Mouse (Mus musculus) retina, postnatal 7 days (tissue): ENCODE data around the gene Sesn1.
"Not testable (repeated sequence)": the region's sequence is repeated elsewhere in the genome, so short reads cannot be mapped to it uniquely, and the experiment has no call there.

ENCODE experiments used
- DNase-seq: peaks from one replicate; pipeline ENCODE4 v3.0.0-alpha.2; 2012; ENCODE audit warnings: low read depth, low spot score

The Sesn1 gene

DNA sequence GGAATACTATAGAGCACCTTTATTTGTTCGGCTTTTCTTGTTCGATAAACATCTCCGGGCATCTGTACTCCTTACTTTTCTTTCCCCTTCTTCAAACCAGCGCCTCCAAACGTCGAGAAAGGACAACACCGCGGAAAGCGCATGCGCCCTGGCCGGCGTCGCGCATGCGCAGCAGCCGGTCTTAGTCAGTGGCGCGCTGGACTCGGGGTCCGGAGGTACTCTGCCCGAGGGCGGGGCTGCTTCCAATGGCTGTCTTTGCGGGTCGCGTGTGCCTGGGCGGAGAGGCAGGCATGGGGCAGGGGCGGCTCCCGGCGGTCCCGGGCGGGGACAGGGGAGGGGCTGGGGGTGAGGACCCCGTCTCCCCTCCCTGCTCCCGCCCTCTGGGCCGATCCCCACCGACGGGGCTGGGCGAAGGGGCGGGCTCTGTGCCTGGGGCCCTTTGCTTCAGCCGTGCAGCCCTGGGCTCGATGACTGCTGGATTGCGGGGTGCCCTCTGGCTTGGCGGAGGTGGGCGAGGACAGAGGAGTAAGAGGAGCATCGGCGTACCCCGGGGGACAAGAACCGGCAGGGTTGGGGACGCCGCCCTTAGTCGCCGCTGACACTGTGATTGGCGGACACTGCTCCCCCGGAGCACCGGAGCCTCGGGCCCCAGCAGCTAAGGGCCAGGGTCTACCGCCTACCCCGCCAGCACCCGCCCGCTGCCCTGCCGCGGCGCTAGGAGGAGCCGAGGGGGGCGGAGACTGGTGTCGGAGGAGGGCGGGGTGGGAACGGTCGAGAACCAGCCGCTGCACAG is at the start of gene Sesn1, which contains the start of gene Cep57l1:
TSS of gene Sesn1 (plus strand) at position 165 of the 793 bp plus-strand sequence.
TSS of gene Cep57l1 (minus strand) at position 101 of the 793 bp plus-strand sequence.
- DNase-seq = peak; percentile 87

DNA sequence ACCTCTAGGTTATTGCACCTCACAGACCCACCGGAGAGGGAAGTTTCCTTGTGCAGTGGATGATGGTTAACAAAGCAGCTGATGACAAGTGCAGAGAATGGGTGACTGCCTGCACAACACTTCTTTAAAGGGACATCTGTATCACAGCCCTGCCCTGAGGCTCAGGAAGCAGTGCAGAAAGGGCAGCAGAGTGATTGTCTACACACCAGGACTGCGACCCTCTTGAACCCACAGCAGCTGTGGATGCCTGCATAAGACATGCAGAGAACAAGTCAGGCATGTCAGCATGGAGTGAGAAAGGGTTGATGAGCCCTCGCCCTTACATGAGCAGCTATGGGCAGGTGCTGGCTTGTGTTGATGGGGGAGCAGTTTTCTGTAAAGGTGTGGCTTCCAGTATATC is 48.9 kb upstream of the Sesn1 start:
- DNase-seq = no peak

DNA sequence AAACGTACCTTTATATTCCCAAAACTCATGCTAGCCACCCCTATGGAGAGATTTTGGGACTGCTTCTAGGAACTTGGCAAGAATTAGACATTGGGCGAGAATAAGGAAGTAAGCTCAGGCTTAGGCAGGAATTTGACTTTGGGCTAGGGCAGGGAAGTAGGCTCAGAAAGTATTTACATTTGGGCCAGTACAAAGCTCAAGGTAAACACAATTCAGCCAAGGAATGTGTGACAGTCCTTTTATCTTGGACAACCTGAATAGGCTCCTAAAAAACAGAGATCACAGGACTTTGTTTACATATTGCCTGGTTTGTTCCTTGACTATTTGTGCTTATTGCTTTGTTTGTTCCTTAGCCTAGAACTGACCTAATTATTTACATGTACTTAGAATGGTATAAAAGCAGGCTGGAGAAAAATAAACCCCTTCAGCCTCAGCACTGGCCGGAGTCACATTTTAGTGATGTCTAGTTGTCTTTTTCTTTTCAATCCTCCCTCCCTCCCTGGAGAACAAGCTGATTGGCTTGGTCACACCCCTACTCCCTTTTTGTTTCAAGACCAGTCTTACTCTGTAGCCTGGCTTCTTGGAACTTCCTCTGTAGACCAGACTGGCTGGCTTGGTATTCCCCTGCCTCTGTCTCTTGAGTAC is 45.9 kb upstream of the Sesn1 start:
- no peak for DNase-seq

DNA sequence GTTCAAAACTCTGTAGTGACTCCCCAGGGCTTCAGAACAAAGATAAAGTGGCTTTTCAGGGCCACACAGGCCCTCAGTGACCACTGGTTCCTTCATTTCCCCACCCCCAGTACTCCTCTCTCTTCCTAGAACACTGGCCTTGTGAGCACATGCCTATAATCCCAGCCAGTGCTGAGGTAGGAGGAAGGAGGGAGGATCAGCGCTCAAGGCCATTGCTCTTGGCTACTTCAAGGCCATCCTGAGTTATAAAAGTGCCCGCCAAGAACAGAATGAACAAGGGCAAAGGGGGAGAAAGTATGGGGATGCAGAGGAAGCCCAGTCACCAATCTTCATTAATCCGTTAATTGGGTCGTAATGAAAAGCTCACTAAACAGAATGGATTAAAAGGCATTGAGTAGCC is 44.1 kb upstream of the Sesn1 start:
- DNase-seq = no peak

DNA sequence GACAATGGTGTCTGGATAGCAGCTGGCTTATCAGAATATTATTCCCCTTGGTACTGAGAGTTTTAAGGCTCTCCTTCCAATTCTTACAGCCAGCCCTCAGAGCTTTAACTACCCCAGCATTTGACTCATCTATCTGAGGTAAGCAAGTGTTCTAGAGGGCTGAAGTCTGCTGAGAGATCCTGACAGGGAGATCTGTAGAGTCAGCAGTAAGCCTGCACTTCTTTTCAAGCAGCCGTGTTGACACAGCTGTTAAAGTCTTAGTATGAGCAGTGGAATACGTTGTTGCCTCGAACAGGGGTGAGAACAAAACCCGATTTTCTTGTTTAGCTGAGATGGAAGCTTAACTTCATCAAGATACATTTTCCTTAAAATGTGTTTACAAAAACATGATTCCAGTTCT is 43.5 kb upstream of the Sesn1 start:
- no peak for DNase-seq

DNA sequence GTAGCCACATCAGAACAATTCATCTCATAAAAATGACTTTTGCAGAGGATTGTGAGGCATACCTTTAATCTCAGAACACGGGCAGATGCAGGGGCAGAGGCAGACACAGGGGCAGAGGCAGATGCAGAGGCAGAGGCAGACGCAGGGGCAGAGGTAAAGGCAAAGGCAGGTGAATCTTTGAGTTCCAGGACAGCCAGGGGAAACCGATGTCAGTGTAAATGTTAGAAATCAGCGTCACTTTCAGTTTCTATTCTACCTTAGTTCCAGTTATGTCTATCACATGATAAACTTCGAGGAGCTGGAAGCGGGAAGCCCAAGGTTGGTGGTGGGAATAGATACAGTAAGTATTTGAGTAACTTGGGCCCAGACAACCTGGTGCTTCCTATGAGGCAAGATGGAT is 42.5 kb upstream of the Sesn1 start:
- no peak for DNase-seq

DNA sequence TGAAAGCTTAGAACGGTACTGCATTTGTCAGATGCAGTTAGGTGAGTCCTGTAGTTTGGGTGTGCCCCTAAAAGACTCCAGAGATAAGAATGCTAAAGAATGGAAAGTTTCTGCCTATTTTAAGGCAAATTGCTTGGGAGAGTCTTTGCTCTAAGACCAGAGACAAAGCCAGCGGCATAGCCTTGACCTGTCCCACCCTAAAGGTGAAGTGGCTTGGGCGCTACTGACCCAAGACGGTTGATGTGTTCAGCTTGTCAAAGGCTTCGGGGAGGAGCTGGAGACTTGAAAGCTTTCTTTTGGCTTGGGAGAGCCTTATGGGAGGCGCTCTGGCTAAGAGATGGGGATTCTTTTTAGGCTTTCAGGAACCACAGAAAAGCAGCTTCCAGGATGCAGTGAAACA is 17.4 kb upstream of the Sesn1 start:
- DNase-seq = no peak

DNA sequence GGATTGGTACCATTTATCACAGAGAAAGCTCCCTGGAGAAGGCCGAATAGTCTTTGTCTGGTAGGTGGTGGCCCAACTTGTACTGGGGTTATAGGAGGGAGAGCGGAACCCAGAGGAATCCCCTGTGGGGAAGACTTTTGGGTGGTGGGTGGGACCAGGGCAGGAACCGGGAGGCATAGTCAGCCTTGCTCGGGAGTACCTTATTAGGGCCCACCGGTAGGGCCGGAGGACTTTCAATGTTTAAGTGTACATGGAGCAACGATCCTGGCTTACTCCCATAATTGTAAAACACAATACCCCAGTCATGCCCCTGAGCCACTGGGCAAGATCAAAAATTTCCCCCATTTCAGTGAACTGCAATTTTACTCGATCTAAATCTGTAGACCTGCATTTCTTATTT is 12.5 kb upstream of the Sesn1 start:
- DNase-seq = no peak

DNA sequence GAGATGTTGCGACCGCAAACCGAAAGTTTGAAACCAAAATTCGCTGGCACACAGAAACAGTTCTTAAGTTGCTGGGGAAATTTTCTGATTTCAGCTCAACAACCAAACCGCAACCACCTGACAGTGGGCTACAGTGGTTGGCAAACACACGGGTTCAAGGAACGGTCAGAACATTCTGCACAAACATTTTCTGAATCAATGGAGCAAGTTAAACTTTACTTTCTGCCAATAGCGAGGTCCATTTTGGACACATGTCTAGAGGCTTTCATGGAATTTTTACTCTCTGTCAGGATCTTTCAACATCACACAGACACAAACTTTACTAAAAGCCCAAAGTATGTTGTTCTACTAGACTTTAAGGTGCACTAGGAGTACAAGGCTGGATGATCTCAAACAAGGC is 6.3 kb upstream of the Sesn1 start:
- no peak for DNase-seq

DNA sequence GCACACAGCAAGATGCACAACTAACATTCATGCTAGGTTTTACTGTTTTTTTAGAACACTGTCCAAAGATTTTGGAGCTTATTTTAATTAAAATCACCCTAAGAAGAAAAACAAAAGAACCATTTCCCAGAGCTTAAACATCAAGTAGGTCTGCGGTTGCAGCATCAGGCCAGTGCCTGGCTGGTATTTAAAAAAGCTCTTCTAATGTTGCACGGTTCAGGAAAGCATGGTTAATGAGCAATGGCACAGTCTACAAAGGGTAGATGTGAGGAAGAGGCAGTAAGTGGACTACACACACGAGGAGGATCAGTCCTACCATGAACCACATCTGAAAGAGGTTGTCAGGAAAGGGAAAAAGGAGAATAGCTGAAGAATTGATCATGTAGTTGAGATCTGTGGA is 5.0 kb upstream of the Sesn1 start:
- DNase-seq = no peak

DNA sequence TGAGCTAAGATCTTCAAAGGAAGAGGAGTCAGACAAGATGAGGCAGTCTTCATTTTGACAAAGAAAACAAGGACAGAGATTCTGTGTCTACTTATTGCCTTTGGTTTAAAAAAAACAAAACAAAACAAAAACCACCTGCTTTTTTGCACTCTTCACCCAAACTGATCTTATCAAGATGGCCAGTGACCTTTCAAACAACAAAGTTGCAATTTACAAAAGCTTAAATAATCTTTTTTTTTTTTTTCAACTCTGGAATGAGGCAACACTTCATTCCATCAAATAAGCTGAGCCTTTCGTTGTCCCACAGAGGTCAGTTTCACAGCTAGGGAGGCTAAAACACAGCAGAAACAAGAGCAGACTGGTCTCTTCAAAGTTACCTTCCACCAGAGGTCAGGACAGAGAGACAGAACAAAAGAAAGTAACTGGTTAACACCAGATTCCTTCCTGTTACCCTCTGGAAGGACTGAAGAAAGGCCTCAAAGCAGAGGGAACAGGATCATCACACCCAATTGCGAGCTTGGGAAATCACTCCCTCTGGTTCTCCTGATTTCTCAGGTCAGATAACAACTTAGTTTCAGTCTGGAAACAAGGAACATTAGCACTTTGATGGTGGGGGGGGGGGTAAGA is 3.9 kb upstream of the Sesn1 start:
- DNase-seq = no peak

DNA sequence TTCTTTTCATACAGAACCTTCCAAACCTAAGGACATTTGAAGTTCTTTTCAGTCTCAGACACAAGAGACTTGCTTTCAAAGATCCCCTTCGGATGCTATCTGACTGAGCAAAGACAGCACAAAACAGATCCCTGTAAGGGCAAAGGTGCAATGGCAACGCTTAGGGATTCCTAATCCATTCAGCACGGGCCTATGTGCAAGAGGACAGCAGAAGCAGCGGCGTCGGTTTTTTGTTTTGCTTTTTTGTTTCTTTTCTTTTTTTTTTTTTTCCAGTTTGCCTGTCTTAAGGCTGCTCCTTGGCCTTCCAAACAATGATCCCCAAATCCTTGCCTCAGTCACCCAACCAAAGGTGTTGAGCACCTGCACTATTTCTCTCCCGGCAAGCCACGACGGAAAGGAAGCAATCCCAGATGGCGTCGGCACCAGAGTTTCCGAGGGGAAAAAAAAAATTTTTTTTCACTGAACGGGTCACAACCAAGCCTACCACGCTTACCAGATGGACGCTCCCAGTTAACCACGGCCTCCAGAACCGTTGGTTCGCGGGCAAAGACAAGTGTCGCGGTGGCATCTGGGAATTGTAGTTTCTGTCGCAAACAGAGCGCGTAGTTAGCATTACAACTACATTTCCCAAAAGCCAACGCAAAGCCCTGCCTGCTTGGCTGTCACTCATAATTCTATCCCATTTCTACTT is 510 bp upstream of the Sesn1 start:
- no peak for DNase-seq

DNA sequence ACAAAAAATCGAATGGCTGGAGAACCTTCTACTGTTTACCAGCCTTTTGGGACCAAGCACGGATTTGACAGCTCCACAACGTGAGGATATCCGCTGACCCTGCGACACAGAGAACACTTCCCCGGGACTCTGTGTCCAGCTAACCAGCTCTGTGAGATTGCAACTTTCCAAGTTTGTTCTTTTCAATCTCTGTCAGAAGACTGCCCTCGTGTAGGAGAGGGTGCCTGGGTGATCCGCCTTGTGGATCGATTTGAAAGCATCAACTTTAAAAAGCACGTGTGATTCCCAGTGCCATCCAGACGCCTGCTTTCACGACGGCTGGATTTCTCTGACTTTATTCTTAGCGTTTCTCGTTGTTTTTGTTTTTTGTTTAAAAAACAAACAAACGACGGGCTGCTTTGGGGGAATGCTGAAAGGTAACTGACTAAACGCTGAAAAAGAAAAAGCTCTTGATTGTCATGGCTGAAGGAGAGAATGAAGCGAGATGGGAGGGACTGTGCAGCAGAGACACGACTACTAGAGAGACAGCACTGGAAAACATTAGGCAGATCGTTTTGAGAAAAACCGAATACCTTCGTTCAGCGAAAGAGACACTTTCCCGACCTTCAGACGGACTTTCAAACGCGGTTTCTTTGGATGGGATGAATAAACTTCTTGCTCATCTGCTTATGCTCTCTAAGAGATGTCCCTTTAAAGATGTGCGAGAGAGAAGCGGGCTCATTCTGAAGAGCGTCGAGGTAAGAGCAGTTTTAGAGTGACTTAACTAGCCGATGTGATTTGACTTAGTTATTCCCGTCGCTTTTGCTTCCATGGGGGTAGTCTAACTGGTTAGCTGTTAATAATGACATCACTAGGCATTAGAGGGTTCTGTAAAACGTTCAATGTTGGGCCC is 1.1 kb downstream of the Sesn1 start:
- DNase-seq = peak; percentile 13

DNA sequence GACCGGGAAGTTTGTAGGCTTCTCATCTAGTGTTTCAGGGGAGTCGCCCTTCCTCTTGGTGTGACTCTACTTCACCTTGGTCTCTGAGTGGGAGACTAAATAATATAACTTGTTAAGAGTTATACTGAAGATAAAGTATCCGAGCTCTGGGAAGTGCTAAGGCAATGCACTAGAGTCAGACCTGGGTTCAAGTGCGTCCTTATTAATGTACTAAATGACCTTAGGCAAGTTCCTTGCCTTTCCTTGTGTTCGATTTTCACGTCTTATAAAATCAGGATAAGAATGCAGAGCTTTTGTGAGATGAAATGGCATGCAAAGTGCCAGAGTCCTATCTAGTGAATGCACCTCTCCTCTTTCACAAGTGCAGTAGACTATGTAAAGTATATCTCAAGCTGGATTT is 2.8 kb downstream of the Sesn1 start:
- no peak for DNase-seq

DNA sequence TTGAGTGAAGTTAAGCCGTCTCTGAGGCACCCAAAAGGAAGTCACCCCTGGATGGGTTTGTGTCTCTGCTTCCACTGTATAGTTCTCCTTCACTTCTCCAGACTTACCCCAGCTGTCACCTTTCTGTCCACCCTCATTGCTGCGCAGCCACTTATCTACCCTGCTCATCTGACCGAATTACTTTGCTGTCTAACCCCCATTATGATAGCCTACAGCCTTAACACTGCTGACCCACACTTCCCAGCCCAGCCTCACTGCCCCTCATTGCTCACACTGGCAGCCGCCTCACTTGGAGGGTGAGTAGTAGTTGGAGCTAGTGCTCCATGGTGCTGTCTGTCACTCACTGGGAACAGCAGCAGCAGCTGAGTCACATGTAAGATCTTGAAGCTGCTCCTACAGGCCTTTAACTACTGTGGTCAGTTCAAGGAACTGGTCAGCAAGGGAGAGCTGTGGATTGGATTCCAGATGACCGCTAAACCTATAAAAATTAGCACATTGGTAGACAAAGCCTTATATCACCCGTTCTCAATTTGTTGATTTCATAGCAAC is 4.6 kb downstream of the Sesn1 start:
- DNase-seq = no peak

DNA sequence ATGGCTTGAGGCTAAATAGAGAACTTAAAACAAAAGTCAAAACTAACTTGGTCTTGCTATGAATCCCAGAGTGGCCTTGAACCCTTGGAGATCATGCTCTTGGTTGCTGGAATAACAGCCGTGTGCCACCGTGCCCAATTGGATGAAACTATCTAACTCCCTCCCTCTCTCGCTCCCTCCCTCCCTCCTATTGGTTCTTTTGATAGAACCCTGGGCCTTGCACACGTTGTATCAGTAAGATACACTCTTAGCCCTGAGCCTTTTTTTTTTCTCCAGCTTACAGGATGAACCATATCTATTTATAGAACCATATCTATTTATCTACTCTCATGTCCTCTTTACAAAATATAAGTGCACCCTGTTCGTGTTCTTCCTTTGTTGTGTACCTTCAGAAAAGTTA is 6.8 kb downstream of the Sesn1 start:
- DNase-seq = no peak

DNA sequence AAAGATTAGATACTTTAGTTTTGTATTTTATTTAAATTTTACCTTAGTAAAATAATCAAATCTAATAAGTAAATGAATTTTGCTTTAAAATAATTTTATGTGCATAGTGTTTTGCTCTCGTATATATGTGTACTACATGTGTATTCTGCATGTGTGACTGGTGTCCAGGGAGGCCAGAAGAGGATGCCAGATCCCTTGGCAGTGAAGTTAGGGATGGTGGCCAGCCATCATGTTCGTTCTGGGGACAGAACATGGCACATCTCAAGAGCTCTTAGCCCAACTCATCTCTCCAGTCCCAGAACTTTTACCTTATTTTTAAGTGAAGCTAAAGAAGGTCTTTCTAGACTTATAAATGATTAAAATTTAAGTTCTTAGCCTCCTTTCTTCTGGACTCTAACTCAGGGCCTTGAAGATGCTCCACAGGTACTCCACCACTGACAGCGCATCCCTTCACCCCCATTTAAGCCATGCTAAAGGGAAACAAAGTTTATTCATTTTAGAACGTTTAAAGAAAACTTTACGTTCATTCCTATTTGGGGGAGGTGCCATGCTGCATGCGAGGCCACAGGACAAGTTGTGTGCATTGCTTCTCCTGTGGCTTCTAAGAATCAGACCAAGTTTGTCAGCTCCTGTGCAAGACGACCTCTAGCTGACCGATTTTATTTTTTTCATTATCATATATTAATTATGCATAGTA is 8.4 kb downstream of the Sesn1 start:
- no peak for DNase-seq

DNA sequence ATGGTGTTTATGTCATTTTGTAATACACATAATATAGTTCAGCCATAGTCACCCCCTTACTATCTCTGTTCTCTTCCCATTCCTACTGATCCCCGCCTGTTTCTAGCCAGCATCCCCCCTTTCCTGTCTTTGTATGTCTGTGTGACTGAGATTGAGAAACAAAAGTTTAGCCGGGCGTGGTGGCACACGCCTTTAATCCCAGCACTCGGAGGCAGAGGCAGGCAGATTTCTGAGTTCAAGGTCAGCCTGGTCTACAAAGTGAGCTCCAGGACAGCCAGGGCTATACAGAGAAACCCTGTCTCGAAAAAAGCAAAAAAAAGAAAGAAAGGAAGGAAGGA is 9.0 kb downstream of the Sesn1 start:
- DNase-seq = not testable (repeated sequence)

DNA sequence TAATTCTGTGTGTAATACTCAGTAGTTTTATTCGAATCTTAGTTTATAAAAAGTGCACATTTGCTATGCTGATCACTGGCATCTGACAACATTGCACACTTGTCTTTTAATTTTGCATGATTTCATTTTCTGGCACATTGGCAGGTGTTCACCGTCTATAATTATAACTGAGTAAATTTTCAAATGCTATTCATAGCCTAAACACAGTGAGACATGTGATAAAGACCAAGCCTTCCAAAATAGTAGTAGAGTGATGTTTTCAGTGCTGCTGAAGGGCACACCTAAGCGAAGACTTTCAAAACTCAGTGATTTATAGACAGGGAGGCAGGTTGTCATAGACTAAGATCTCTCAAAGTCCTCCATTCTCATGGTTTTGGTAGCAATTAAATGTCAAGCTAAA is 9.6 kb downstream of the Sesn1 start:
- no peak for DNase-seq

DNA sequence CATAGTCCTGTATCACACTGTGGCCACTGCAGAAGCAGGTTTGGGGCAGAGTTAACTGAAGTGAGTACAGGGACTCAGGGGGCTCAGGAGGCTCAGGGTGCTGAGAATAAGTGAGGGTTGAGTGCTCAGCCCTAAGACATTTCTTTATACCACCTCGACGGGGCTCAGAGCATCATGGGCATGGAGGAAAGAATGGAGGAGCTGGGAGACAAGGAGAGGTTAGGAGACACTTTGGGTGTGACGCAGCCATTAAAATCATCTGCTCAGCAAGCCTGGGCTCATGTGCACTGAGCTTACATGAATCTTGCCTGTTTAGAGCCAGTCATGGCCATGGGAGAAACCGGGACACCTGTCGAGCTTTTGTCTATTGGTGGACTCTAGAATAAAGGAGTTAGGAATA is 10.7 kb downstream of the Sesn1 start:
- no peak for DNase-seq

DNA sequence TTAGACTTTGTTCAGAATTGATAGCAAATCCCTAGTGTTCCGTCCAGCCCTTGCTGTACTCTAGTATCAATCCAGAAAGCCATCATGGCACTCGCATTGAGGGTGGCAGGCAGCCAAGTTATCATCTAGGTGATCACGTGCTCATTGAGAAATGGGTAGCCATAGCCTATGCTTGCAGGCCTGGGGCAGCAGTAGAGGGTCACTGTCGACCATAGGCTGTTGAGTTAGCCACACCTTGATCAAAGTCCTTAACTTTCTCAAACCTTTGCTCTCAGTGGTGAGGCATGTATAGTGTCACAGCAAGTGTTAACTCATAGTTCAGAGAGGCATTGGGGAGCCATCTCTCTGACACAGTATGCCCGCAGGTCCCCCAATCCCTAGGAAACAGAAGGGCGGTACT is 11.4 kb downstream of the Sesn1 start:
- DNase-seq = no peak
